Mouse (Mus musculus) limb, embryonic 14.5 days (tissue): ENCODE data around the gene Il1rl1. TPM values are rescaled to one million over a fixed set of nuclear protein-coding genes. Genes with fewer than 3 reads are reported as not detected.

Source experiments
- ATAC-seq: fragments of 200-750 bp; cut with Nextera tagmentation; 2 replicates; pipeline ENCODE4 v1.8.0; 2017; ENCODE audit warnings: low read depth, moderate number of reproducible peaks, moderate TSS enrichment; ENCODE audit not compliant: low FRiP score
- DNase-seq: peaks from one replicate; pipeline ENCODE4 v3.0.0-alpha.2; 2015; ENCODE audit warnings: low spot score
- H3K27ac ChIP-seq: fragments of 300-500 bp; sonication (generic); replicated peaks from 2 replicates; pipeline ENCODE4 v1.5.1; 2014; ENCODE audit warnings: low read depth, mild to moderate bottlenecking, low read length, moderate library complexity, mixed read lengths
- H3K27me3 ChIP-seq: fragments of 300-500 bp; sonication (generic); 2 replicates; pipeline ENCODE4 v1.6.1; 2014; ENCODE audit warnings: low read length, mixed read lengths; ENCODE audit not compliant: control insufficient read depth, insufficient read depth
- H3K36me3 ChIP-seq: fragments of 300-500 bp; sonication (generic); 2 replicates; pipeline ENCODE4 v1.6.1; 2014; ENCODE audit warnings: mild to moderate bottlenecking, low read length, moderate library complexity, mixed read lengths; ENCODE audit not compliant: control insufficient read depth, insufficient read depth
- H3K4me1 ChIP-seq: fragments of 300-500 bp; sonication (generic); 2 replicates; pipeline ENCODE4 v1.6.1; 2014; ENCODE audit warnings: antibody characterized with exemption, low read length, mixed read lengths; ENCODE audit not compliant: control insufficient read depth, insufficient read depth
- H3K4me2 ChIP-seq: fragments of 300-500 bp; sonication (generic); replicated peaks from 2 replicates; pipeline ENCODE4 v1.6.1; 2014; ENCODE audit warnings: low read depth, mild to moderate bottlenecking, low read length, moderate library complexity; ENCODE audit not compliant: severe bottlenecking
- H3K4me3 ChIP-seq: fragments of 300-500 bp; sonication (generic); replicated peaks from 2 replicates; pipeline ENCODE4 v1.5.1; 2014; ENCODE audit warnings: low read length
- H3K9ac ChIP-seq: fragments of 300-500 bp; sonication (generic); 2 replicates; pipeline ENCODE4 v1.6.1; 2014; ENCODE audit warnings: mild to moderate bottlenecking, low read depth, low read length, moderate library complexity; ENCODE audit not compliant: severe bottlenecking
- H3K9me3 ChIP-seq: fragments of 300-500 bp; sonication (generic); 2 replicates; pipeline ENCODE4 v1.6.1; 2016; ENCODE audit warnings: low read length; ENCODE audit not compliant: control insufficient read depth
- POLR2A ChIP-seq: fragments of 200-500 bp; IDR thresholded peaks from 2 replicates; pipeline ENCODE4 v1.8.0; 2012; ENCODE audit warnings: inconsistent platforms, mild to moderate bottlenecking, moderate library complexity, borderline replicate concordance; ENCODE audit not compliant: insufficient read depth, insufficient read length; ENCODE audit errors: extremely low read depth
- WGBS: fragments of 180-500 bp; shearing (Covaris S2); extraction: QIAGEN DNeasy Blood & Tissue Kit; methylation state at CpG from one replicate; pipeline ENCODE4 v1.1.7; 2014; 5-methylcytosine and 5-hydroxymethylcytosine counted together
- polyA plus RNA-seq, 2 experiments: library from polyadenylated mRNA; depleted of rRNA in 1 of 2; stranded (reverse) in 1 of 2; unstranded in 1 of 2; fragments of >200 nt; fragmentation: Nextera tagmentation in 1 of 2; extraction: Ambion mirVana in 1 of 2; gene quantifications; 2 replicates each; pipeline versions ENCODE4 v1.2.1 to v1.2.3; 2012 to 2014

Il1rl1 gene
- polyA plus RNA-seq, 2 experiments = 3.5 to 5.2 TPM

GRCm38 (mm10) chr1:40475697-40476096, 46.3 kb downstream of the Il1rl1 start:
- Histone ChIP-seq H3K36me3 (no peaks in the 10 kb centered on the region), H3K4me3 (no peak overlapping the region), H3K9ac (no peak overlapping the region), H3K27me3 (no peaks in the 10 kb centered on the region), H3K9me3 (no peaks in the 10 kb centered on the region), H3K4me2 (no peak overlapping the region), H3K4me1 (no peaks in the 10 kb centered on the region), H3K27ac (no peak overlapping the region)
- WGBS = 67% methylated on average over 3 of the region's 3 CpGs
- DNase-seq = no peak
- no peak for ATAC-seq
- no peak for TF ChIP-seq POLR2A

DNA sequence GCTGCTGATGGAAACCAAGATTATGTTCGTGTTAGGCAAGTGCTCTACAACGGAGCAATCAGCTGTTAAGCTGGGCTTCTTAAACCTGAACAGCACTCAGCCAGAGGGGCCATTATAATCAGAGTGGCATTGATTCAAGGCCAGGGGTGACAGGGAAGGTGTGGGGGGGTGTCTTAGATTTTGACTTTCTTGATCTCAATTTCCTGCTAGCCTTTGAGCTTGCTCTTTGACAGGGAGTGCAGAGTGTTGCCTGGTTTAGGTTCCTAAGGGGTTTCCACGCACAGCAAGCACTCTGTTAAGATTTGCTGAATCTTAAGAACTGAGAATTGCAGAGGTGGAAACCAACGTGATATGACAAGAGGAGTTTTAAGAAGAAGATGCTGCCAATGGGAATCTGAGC, 47.4 kb downstream of the Il1rl1 start:
- TF ChIP-seq POLR2A = no peak
- Histone ChIP-seq H3K4me3 (no peak overlapping the region), H3K36me3 (no peaks in the 10 kb centered on the region), H3K27ac (no peak overlapping the region), H3K9ac (no peak overlapping the region), H3K4me2 (no peak overlapping the region), H3K27me3 (no peaks in the 10 kb centered on the region), H3K9me3 (no peaks in the 10 kb centered on the region), H3K4me1 (no peaks in the 10 kb centered on the region)
- no peak for DNase-seq
- WGBS = 67% methylated on average over 4 of the region's 4 CpGs
- ATAC-seq = no peak

- H3K4me1 ChIP-seq = no peaks in the 10 kb centered on the region
- WGBS = 74% methylated on average over 6 of the region's 6 CpGs
- H3K9me3 ChIP-seq = no peaks in the 10 kb centered on the region
- H3K9ac ChIP-seq = no peak overlapping the region
- no peaks in the 10 kb centered on the region for H3K36me3 ChIP-seq
- H3K27me3 ChIP-seq = no peaks in the 10 kb centered on the region
- no peak for TF ChIP-seq POLR2A
- no peak overlapping the region for H3K27ac ChIP-seq
- DNase-seq (no peak), ATAC-seq (no peak)
- no peak overlapping the region for H3K4me2 ChIP-seq
- no peak overlapping the region for H3K4me3 ChIP-seq
These were observed 50.1 kb downstream of the Il1rl1 start for GRCm38 (mm10) chr1:40479505-40479923.

DNA sequence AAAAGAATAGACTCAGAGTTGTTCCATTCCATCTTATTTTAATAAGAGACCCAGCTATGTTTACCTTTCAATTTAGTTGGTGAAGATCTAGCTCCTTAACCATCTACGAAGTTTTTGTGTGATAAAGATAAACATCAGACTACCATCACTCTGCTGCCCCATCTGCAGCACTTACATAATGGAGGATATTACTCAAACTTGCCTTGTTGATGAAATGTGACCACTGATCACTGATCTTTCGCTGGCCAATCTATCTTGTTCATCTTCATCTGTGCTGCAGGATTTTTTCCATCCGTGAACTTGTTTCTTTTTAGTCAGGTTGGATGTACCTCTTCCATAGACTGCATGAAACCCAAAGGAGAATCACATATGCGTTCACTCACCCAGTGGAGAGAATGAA, 65.2 kb downstream of the Il1rl1 start:
- Histone ChIP-seq H3K4me2 (no peak overlapping the region), H3K27me3 (no peaks in the 10 kb centered on the region), H3K4me3 (no peak overlapping the region), H3K36me3 (no peaks in the 10 kb centered on the region), H3K9ac (no peak overlapping the region), H3K27ac (no peak overlapping the region), H3K9me3 (no peaks in the 10 kb centered on the region), H3K4me1 (no peaks in the 10 kb centered on the region)
- DNase-seq (no peak), ATAC-seq (no peak)
- no peak for TF ChIP-seq POLR2A
- 90% methylated on average over 4 of the region's 4 CpGs for WGBS

DNA sequence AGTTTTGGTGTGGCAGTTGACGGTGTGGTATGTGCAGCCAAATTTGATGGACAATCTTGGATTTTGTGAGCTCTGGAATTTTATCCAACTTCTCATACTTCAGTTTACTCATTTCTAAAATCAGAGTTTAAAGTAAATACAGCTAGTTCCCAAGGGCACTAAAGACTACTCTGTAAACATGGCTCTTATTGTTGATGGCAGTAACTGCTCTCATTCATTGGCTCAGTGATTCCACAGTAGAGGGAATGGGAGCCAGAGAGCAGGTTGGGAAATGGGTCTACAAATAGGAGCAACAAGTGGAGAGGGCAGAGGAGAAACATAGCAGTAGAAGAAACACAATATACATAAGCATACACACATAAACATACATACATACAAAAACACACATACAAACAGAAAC, 70.3 kb downstream of the Il1rl1 start:
- Histone ChIP-seq H3K27me3 (no peaks in the 10 kb centered on the region), H3K9me3 (no peaks in the 10 kb centered on the region), H3K9ac (no peak overlapping the region), H3K4me1 (no peaks in the 10 kb centered on the region), H3K36me3 (no peaks in the 10 kb centered on the region), H3K27ac (no peak overlapping the region), H3K4me2 (no peak overlapping the region), H3K4me3 (no peak overlapping the region)
- 75% methylated on average over 1 of the region's 1 CpGs for WGBS
- DNase-seq (no peak), ATAC-seq (no peak)
- TF ChIP-seq POLR2A = no peak

GRCm38 (mm10) chr1:40501126-40501525, 71.8 kb downstream of the Il1rl1 start:
- WGBS = 86% methylated on average over 4 of the region's 4 CpGs
- Histone ChIP-seq H3K36me3 (no peaks in the 10 kb centered on the region), H3K27ac (no peak overlapping the region), H3K9ac (no peak overlapping the region), H3K27me3 (no peaks in the 10 kb centered on the region), H3K4me2 (no peak overlapping the region), H3K9me3 (no peaks in the 10 kb centered on the region), H3K4me1 (no peaks in the 10 kb centered on the region), H3K4me3 (no peak overlapping the region)
- DNase-seq (no peak), ATAC-seq (no peak)
- no peak for TF ChIP-seq POLR2A
